Mouse (Mus musculus): ENCODE results near the gene Dpf3. TPM values are rescaled to one million over a fixed set of nuclear protein-coding genes. Genes with fewer than 3 reads are reported as not detected.

The Dpf3 gene
- total RNA-seq (2021) = 10 to 100 TPM; 21.3 to 22.9 TPM
- long read RNA-seq, partial matches to known transcripts = 1 of 7 reads
- long read RNA-seq, other reads (novel, unspliced or antisense) = 6 of 7 reads

DNA sequence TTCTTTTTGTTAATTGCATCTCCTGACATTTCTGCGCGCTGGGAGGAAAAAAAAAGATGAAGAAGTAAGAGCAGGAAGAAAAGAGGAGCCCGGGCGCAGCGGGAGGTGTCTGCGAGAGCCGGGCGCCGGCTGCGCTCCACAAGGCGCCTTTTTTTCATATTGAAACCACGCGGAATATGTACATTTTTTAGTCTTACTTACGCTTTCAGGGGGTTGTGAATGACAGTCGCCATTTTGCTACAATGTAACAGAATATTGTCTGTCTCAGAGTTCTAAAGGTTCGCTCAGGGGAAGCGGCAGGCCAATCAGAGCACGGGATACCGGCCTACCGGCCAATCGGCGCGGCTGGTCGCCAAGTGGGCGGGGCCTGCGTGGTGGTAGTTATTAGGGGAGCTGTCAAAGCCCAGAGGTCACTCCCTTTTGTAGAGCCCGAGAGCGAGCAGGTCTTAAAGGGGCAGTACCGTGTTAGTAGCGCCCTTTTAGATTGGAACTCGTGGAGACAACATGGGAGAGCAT is at the start of gene Dpf3:
Dpf3 (minus strand) TSS at position 241 of the 516 bp plus-strand sequence.
- DNase-seq (ENCODE audit: low spot score in 2 of 2) = peak; percentile 93 to 98

GRCm38 (mm10) chr12:83536039-83536438 is 48.5 kb upstream of the Dpf3 start:
- DNase-seq (ENCODE audit: low spot score in 2 of 2) = peak in 1 of 2 experiments; percentile 24

GRCm38 (mm10) chr12:83535428-83535827 is 47.9 kb upstream of the Dpf3 start:
- DNase-seq (ENCODE audit: low spot score in 2 of 2) = no peak

GRCm38 (mm10) chr12:83534190-83534589 is 46.7 kb upstream of the Dpf3 start:
- no peak for DNase-seq (ENCODE audit: low spot score in 2 of 2)

GRCm38 (mm10) chr12:83532966-83533365 is 45.5 kb upstream of the Dpf3 start:
- no peak for DNase-seq (ENCODE audit: low spot score in 2 of 2)

DNA sequence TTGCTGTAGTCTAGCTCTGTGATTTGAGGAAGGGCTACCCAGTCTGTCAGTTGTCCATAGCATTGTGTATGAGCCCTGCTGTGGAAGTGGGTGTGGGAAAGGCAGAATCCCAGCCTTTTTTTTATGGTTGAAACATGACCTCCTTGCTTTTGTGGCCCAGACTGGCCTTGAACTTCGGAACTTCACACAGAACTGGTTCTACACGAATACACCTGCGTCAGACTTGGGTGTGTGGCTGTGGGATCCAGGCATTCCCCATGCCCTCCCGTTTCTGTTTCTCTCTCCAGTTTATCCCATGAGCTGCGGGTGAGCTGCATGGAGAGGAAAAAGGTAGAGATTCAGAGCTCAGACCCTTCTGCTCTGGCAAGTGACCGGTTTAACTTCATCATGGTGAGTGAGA is 44.5 kb upstream of the Dpf3 start:
- no peak for DNase-seq (ENCODE audit: low spot score in 2 of 2)

- DNase-seq (ENCODE audit: low spot score in 2 of 2) = no peak
Measured at GRCm38 (mm10) chr12:83528665-83529064, 41.1 kb upstream of the Dpf3 start.

DNA sequence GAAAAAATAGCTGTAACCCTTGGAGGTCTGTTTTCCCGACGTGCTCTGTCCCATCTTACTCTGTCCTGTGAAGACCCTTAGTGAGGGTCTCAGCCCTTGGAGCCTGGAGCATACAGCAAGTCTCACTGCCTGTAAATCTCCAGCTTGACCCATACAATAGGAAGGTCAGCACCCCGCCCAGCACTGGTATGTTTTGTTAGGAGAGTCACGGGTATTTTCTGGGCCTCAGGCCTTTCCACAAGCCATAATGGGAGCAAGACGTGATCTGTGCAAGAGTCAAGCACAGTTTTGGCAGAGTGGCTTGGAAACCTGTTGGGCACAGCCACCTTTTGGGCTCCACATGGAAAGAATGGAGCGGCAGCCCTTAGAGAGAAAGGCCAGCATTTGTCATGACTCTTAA is 40.3 kb upstream of the Dpf3 start:
- no peak for DNase-seq (ENCODE audit: low spot score in 2 of 2)

GRCm38 (mm10) chr12:83525822-83526544 is 38.5 kb upstream of the Dpf3 start:
- DNase-seq (ENCODE audit: low spot score in 2 of 2) = no peak

DNA sequence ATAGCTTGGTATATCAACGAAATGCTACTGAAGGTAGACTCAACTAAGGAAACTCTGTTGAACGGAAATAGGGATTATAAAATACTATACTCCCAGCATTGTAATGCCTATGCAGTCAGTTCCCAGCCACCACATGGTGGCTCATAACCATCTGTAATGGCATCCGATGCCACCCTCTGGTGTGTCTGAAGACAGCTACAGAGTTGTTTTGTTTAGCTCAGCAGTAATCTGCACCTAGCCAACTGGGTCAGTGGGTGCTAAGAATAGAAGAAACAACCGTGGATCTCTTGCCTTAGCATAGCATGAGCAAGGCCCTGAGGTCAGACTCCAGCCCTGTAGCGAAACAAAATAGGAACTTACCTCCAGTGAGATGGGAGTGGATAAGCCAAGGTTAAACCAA is 36.8 kb upstream of the Dpf3 start:
- peak in 1 of 2 experiments; percentile 32 for DNase-seq (ENCODE audit: low spot score in 2 of 2)

DNA sequence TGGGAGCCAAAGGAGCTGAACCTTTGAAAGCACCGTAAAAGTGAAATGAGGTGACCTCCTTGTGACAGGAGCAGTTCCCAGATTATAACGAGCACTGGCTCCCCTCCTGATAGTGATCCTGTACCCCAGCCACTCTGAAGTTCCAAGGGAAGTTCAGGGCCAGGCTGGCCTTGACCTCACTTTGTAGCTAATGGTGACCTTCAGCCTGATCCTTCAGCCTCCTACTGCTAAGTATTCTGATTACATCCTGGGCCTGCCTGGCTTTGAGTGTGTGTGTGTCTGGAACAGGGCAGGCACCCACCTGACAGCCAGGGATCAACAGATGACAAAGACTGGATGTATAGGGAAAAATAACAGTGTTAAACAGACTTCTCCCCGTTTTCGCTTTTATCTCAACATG is 36.4 kb upstream of the Dpf3 start:
- no peak for DNase-seq (ENCODE audit: low spot score in 2 of 2)

DNA sequence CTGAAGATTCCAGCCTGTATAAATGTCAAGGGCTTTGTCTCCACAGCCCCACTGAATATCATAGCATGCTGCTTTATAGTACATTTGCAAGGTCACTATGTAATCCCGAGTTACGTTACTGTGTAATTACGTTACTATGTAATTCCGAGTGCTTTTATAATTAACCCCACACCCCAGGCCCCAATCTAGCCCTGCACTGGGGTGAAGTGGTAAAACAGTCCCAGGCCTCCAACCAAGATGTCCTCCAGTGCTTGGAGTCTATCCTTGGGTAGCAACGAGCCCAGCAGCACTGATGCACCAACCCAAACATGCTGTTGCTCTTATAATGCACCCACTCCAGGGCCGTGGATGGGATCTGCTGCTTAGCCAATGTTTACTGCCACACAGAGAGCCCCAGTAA is 35.5 kb upstream of the Dpf3 start:
- no peak for DNase-seq (ENCODE audit: low spot score in 2 of 2)

- DNase-seq (ENCODE audit: low spot score in 2 of 2) = no peak
Measured at GRCm38 (mm10) chr12:83521083-83521482, 33.6 kb upstream of the Dpf3 start.

- DNase-seq (ENCODE audit: low spot score in 2 of 2) = peak; percentile 94 to 96
Measured at GRCm38 (mm10) chr12:83520311-83520890, 32.9 kb upstream of the Dpf3 start, which contains the start of gene Dcaf4. Gene Dcaf4, plus strand, starts transcription at chr12:83520466.

DNA sequence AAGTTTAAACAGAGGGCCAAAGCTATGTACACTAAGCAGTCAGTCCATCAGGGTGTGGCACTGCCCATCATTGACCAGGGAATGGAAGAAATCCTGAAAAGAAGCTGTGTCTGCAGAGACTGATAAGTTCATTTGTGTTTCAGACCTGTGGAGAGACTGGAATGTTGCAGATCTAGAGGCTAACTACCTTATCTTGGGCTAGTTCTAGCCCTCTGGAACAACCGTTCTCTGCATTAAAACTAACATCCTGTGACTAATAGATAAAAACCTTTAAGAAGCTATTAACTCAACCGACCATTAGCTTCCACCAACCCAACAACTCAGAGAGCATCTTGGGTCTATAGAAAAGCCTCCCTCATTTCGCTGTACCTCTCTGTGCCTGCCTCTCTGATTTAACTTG is 30.1 kb upstream of the Dpf3 start:
- no peak for DNase-seq (ENCODE audit: low spot score in 2 of 2)

DNA sequence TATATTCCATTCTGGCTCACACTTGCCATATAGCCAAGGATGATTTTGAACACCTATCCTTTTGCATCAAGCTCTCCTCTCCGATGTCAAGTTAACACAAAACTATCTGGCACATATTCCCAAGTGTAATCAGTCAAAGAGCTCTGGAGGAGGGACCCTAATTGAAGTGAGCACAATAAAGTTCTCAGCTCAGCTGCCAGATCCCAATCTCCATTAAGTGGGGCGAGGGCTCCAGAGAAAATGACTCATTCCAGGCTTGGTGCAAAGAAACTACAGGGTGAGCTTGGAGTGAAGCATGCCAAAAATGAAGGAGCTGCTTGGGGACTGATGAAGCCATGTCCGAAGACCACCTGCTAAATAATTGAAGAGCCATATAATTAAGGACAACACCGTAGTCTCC is 26.7 kb upstream of the Dpf3 start:
- no peak for DNase-seq (ENCODE audit: low spot score in 2 of 2)

DNA sequence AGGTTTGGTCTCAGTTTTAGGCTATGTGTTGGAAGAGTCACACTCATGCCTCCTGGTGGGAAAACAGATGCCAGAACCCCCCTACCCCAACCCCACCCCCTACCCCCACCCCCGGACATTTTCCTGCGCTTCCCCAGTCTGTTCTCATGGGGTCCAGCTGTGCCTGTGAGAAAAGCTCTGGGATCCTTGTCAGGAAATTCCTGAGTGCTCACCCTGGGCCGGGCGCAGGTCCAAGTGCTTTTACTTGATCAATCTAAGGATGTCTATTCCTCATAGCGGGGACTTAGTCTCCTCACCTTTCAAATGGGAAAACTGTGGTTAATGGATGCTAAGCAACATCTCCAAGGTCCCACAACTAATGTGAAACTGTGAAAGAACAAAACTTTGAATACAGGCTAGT is 25.7 kb upstream of the Dpf3 start:
- DNase-seq (ENCODE audit: low spot score in 2 of 2) = no peak

DNA sequence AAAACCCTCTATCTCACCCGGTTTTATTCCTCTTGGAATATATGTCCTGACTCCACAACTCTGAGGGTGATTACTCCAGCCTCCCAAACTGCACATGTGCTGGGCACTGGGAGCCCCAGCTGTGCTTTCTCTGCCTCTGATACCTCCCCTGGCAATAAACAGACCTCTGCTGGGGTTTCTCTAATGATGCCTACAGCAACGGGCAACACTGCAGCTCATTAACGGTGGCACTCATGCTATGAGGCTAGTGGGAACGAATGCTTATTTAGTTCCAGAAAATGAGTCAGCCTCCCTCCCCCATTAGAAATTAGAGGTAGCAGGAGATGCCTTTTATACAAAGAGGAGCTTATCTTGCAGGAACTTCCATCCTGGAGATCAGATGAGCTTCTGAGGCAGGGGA is 25.3 kb upstream of the Dpf3 start:
- peak in 1 of 2 experiments; percentile 32 for DNase-seq (ENCODE audit: low spot score in 2 of 2)

DNA sequence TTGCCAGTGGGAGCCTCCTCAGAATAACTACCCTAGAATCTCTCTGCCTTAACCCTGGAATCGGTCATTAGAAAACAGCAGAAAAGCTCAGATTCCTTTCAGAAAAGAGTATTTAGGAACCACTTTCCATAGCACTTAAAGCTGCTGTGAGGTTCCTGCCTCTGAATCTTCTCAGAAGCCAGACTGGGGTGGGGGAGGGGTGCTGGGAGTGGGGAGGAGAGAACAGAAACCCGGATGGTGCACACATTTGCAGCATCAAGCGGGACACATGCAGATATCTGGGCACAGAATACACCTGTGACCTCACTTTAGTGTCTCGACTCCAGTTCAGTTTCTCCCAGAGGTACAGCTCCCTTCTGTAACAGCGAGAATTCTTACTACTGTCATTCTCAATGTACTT is 23.1 kb upstream of the Dpf3 start:
- no peak for DNase-seq (ENCODE audit: low spot score in 2 of 2)

DNA sequence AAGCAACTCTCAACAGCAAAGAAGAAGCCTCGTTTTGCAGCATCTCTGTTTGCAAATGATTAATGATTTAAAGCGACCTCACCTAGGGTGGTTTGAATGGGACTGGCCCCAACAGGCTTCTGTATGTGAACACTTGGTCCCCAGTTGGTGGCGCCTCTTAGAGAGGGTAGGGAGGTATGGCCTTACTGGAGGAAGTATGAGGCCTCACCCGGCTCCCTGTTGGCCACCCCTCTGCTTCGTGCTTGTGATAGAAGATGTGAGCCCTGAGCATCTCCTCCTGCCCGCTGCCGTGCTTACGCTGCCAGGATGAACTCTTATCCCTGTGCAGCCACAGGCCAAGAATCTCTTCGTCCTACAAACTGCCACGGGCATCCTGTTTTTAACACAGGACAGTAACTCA is 19.0 kb upstream of the Dpf3 start:
- no peak for DNase-seq (ENCODE audit: low spot score in 2 of 2)

GRCm38 (mm10) chr12:83502190-83502589 is 14.7 kb upstream of the Dpf3 start:
- peak in 1 of 2 experiments; percentile 87 for DNase-seq (ENCODE audit: low spot score in 2 of 2)

DNA sequence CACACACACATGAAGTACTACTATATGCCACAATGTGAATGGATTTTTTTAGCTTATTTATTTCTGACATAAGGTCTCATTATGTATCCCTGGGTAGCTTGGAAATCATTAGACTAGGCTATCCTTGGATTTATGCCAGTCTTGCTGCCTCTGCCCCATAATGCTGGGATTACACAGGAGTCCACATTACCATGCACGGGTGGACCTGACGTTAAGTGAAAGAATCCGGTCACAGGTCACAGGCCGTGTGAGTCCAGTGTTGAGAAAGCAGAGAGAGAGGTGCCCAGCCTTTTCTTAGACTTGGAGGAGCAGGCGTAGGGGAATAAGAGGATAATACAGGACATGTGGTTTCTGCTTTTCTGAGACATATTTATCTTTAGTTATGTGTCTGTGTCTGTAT is 11.7 kb upstream of the Dpf3 start:
- no peak for DNase-seq (ENCODE audit: low spot score in 2 of 2)

DNA sequence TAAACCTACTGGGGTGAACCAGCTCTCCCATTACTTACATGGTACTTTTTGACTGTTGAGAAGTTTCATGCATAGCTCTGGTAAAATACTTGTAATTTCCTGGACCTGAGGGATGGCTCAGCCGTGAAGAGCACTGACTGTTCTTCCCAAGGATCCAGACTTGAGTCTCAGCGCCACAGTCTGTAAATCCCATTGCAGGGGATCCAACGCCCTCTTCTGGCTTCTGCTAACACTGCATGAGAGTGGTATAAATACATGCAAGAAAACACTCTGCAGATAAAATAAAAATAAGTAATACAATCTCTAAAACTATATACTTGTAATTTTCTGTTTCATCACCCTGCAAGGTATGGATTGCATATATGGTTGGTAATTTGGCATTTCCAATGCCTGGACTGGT is 10.4 kb upstream of the Dpf3 start:
- no peak for DNase-seq (ENCODE audit: low spot score in 2 of 2)
